Mouse (Mus musculus) liver, embryonic 14.5 days (tissue): ENCODE results near the gene Dyrk3. TPM values are rescaled to one million over a fixed set of nuclear protein-coding genes. Genes with fewer than 3 reads are reported as not detected.

ENCODE experiments used
- ATAC-seq: fragments of 200-750 bp; cut with Nextera tagmentation; 2 replicates; pipeline ENCODE4 v1.8.0; 2017; ENCODE audit warnings: moderate number of reproducible peaks, mild to moderate bottlenecking, moderate library complexity; ENCODE audit not compliant: insufficient read depth
- DNase-seq, 3 experiments: peaks; one replicate each; pipeline ENCODE4 v3.0.0-alpha.2; 2012 to 2013; ENCODE audit warnings: low read depth in 3 of 3, low spot score in 3 of 3
- H3K27ac ChIP-seq: fragments of 300-500 bp; sonication (generic); 2 replicates; pipeline ENCODE4 v1.5.1; 2014; ENCODE audit warnings: moderate library complexity, mild to moderate bottlenecking, control low read depth, inconsistent platforms
- H3K27me3 ChIP-seq: fragments of 300-500 bp; sonication (generic); 2 replicates; pipeline ENCODE4 v1.6.1; 2014; ENCODE audit warnings: mild to moderate bottlenecking, low read length, moderate library complexity; ENCODE audit not compliant: control insufficient read depth, insufficient read depth
- H3K36me3 ChIP-seq: fragments of 300-500 bp; sonication (generic); replicated peaks from 2 replicates; pipeline ENCODE4 v1.6.1; 2014; ENCODE audit warnings: low read depth; ENCODE audit not compliant: control insufficient read depth, insufficient read depth
- H3K4me1 ChIP-seq, 2 experiments: fragments of 200-500 bp in 1 of 2; fragments of 300-500 bp in 1 of 2; sonication (generic) in 1 of 2; replicated peaks; 2 replicates each; pipeline ENCODE4 v1.6.1; 2012 to 2014; ENCODE audit warnings: antibody characterized with exemption in 1 of 2, inconsistent platforms in 1 of 2, low read length in 1 of 2; ENCODE audit not compliant: control insufficient read depth in 2 of 2, insufficient read depth in 2 of 2
- H3K4me2 ChIP-seq: fragments of 300-500 bp; sonication (generic); 2 replicates; pipeline ENCODE4 v1.6.1; 2014; ENCODE audit warnings: low read depth, mild to moderate bottlenecking, control low read depth, moderate library complexity
- H3K4me3 ChIP-seq, 2 experiments: fragments of 200-500 bp in 1 of 2; fragments of 300-500 bp in 1 of 2; sonication (generic) in 1 of 2; 2 replicates each; pipeline ENCODE4 v1.5.1; 2012 to 2014; ENCODE audit warnings: low read depth in 2 of 2, low read length in 2 of 2, mild to moderate bottlenecking in 2 of 2, control low read depth in 1 of 2, inconsistent platforms in 1 of 2, moderate library complexity in 1 of 2; ENCODE audit not compliant: insufficient read depth in 1 of 2
- H3K9ac ChIP-seq: fragments of 300-500 bp; sonication (generic); replicated peaks from 2 replicates; pipeline ENCODE4 v1.6.1; 2014; ENCODE audit warnings: mild to moderate bottlenecking, control low read depth, moderate library complexity
- H3K9me3 ChIP-seq: fragments of 300-500 bp; sonication (generic); 2 replicates; pipeline ENCODE4 v1.6.1; 2016; ENCODE audit warnings: low read length, mixed read lengths; ENCODE audit not compliant: control insufficient read depth
- CTCF ChIP-seq: IDR thresholded peaks from 2 replicates; pipeline ENCODE4 v1.5.1; 2016; ENCODE audit warnings: antibody characterized with exemption, low read depth, control low read depth
- EP300 ChIP-seq: IDR thresholded peaks from 2 replicates; pipeline ENCODE4 v1.6.1; 2016; ENCODE audit warnings: antibody characterized with exemption, low read depth
- WGBS: fragments of 180-500 bp; shearing (Covaris S2); extraction: QIAGEN DNeasy Blood & Tissue Kit; methylation state at CpG from one replicate; pipeline ENCODE4 v1.1.7; 2014; ENCODE audit not compliant: insufficient replicate concordance; 5-methylcytosine and 5-hydroxymethylcytosine counted together
- polyA plus RNA-seq, 2 experiments: library from polyadenylated mRNA; depleted of rRNA in 1 of 2; stranded (reverse) in 1 of 2; unstranded in 1 of 2; fragments of >200 nt; fragmentation: Nextera tagmentation in 1 of 2; extraction: Ambion mirVana in 1 of 2; gene quantifications; 2 replicates each; pipeline versions ENCODE4 v1.2.1 to v1.2.3; 2012 to 2014

Gene Dyrk3
- polyA plus RNA-seq, 2 experiments: 10.6 to 14.9 TPM

GRCm38 (mm10) chr1:131091481-131091880 lies 46.7 kb downstream of the Dyrk3 start:
- H3K9me3 ChIP-seq: no peaks in the 10 kb centered on the region
- H3K27ac ChIP-seq: no peak overlapping the region
- no peak overlapping the region for H3K4me3 ChIP-seq
- H3K27me3 ChIP-seq: peaks cover 4% of the 10 kb centered on the region; the same call in 1 of the 2 replicates
- DNase-seq (no peak), ATAC-seq (no peak)
- 67% methylated on average over 3 of the region's 3 CpGs for WGBS
- H3K9ac ChIP-seq: no peak overlapping the region
- TF ChIP-seq EP300 (no peak), CTCF (no peak)
- H3K36me3 ChIP-seq: no peaks in the 10 kb centered on the region
- H3K4me1 ChIP-seq: peaks cover 3 to 43% of the 10 kb centered on the region in 2 experiments; a peak in 3 of 4 replicates
- H3K4me2 ChIP-seq: no peak overlapping the region

DNA sequence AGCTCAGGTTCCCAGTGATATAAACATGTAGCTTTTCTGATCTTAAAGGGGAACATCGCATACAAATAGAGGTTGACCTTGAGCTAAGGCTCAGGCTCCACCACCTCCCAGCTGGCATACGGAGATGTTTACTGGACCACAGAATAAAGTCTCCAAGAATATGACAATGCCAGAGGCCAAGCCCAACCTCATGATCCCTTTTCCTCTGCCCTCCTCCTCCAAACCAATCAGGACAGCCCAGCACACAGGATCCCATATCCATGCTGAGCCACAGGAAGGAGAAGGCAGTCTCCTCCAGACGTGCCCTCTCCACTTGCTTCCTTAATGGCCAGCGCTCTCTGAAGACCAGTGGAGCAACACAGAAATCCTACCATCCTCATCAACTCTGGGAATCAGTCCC lies 47.3 kb downstream of the Dyrk3 start:
- TF ChIP-seq EP300 (no peak), CTCF (no peak)
- no peak for ATAC-seq
- H3K4me1 ChIP-seq: peaks cover 3 to 43% of the 10 kb centered on the region in 2 experiments; a peak in 3 of 4 replicates
- no peaks in the 10 kb centered on the region for H3K36me3 ChIP-seq
- no peaks in the 10 kb centered on the region for H3K9me3 ChIP-seq
- DNase-seq: no peak
- no peak overlapping the region for H3K27ac ChIP-seq
- no peak overlapping the region for H3K4me2 ChIP-seq
- H3K27me3 ChIP-seq: peaks cover under 1% of the 10 kb centered on the region; the same call in 1 of the 2 replicates
- H3K4me3 ChIP-seq: no peak overlapping the region
- 70% methylated on average over 4 of the region's 4 CpGs for WGBS
- no peak overlapping the region for H3K9ac ChIP-seq

GRCm38 (mm10) chr1:131090261-131090660 lies 47.9 kb downstream of the Dyrk3 start:
- H3K27me3 ChIP-seq: no peaks in the 10 kb centered on the region
- TF ChIP-seq EP300 (no peak), CTCF (no peak)
- no peak overlapping the region for H3K4me3 ChIP-seq
- ATAC-seq (no peak), DNase-seq (no peak)
- no peaks in the 10 kb centered on the region for H3K9me3 ChIP-seq
- H3K27ac ChIP-seq: no peak overlapping the region
- H3K9ac ChIP-seq: no peak overlapping the region
- no peaks in the 10 kb centered on the region for H3K36me3 ChIP-seq
- H3K4me1 ChIP-seq: peaks cover 3 to 42% of the 10 kb centered on the region in 2 experiments
- 41% methylated on average over 5 of the region's 5 CpGs for WGBS
- H3K4me2 ChIP-seq: no peak overlapping the region; the same call in 1 of the 2 replicates

- peaks cover 7 to 48% of the 10 kb centered on the region in 2 experiments for H3K4me1 ChIP-seq
- no peaks in the 10 kb centered on the region for H3K9me3 ChIP-seq
- WGBS: 53% methylated on average over 2 of the region's 2 CpGs
- H3K36me3 ChIP-seq: no peaks in the 10 kb centered on the region
- no peak for TF ChIP-seq EP300
- TF ChIP-seq CTCF: no peak
- H3K27me3 ChIP-seq: no peaks in the 10 kb centered on the region
- no peak overlapping the region for H3K4me3 ChIP-seq
- ATAC-seq (no peak), DNase-seq (no peak)
- peak overlapping the region; percentile 19; the same call in 1 of the 2 replicates for H3K4me2 ChIP-seq
- H3K9ac ChIP-seq: no peak overlapping the region
- H3K27ac ChIP-seq: no peak overlapping the region
Measured at GRCm38 (mm10) chr1:131089525-131090127, 48.5 kb downstream of the Dyrk3 start.

- H3K4me2 ChIP-seq: no peak overlapping the region
- no peak for TF ChIP-seq EP300
- TF ChIP-seq CTCF: no peak
- H3K9ac ChIP-seq: no peak overlapping the region
- H3K27me3 ChIP-seq: no peaks in the 10 kb centered on the region
- DNase-seq (no peak), ATAC-seq (no peak)
- no peak overlapping the region for H3K27ac ChIP-seq
- H3K9me3 ChIP-seq: no peaks in the 10 kb centered on the region
- 52% methylated on average over 11 of the region's 11 CpGs for WGBS
- H3K36me3 ChIP-seq: no peaks in the 10 kb centered on the region
- peaks cover 12 to 52% of the 10 kb centered on the region in 2 experiments for H3K4me1 ChIP-seq
- H3K4me3 ChIP-seq: no peak overlapping the region
Measured at GRCm38 (mm10) chr1:131088547-131088946, 49.6 kb downstream of the Dyrk3 start.
